Mouse (Mus musculus) bone marrow macrophage, adult 2 months (primary cell): ENCODE measurements around the gene Gm9008. TPM values are rescaled to one million over a fixed set of nuclear protein-coding genes. Genes with fewer than 3 reads are reported as not detected.
"Not testable (repeated sequence)": the region's sequence is repeated elsewhere in the genome, so short reads cannot be mapped to it uniquely, and the experiment has no call there.

ENCODE experiments used
- H3K27ac ChIP-seq: 2 replicates; pipeline ENCODE4 v1.5.1; 2012; ENCODE audit warnings: low read depth, low read length; ENCODE audit not compliant: insufficient read depth
- H3K4me1 ChIP-seq: 2 replicates; pipeline ENCODE4 v1.6.1; 2012; ENCODE audit warnings: low read length; ENCODE audit not compliant: control insufficient read depth, insufficient read depth
- H3K4me3 ChIP-seq: 2 replicates; pipeline ENCODE4 v1.5.1; 2012; ENCODE audit warnings: mild to moderate bottlenecking, low read length, moderate library complexity; ENCODE audit not compliant: insufficient read depth
- CTCF ChIP-seq: IDR thresholded peaks from 2 replicates; pipeline ENCODE4 v1.5.1; 2012; ENCODE audit warnings: low read depth, mild to moderate bottlenecking, low read length, moderate library complexity
- POLR2A ChIP-seq: IDR thresholded peaks from 2 replicates; pipeline ENCODE4 v1.6.1; 2012; ENCODE audit warnings: mild to moderate bottlenecking, low read depth, low read length, borderline replicate concordance
- polyA plus RNA-seq: library from polyadenylated mRNA; stranded (reverse); fragments of >200 nt; gene quantifications from 2 replicates; pipeline ENCODE4 v1.2.4, GENCODE M21; 2012; ENCODE audit not compliant: missing spikeins, insufficient read depth, insufficient read length

Gm9008 gene
- 0.86 and 1.2 TPM in 2 replicates for polyA plus RNA-seq

GRCm38 (mm10) chr6:76497054-76497835, at the start of gene Gm9008:
TSS of gene Gm9008 (minus strand) at chr6:76497784.
- H3K4me3 ChIP-seq, H3K27ac ChIP-seq, H3K4me1 ChIP-seq: not testable (repeated sequence)

GRCm38 (mm10) chr6:76521975-76522641, 24.5 kb upstream of the Gm9008 start:
- Histone ChIP-seq H3K4me3 (no peak overlapping the region), H3K4me1 (no peaks in the 10 kb centered on the region), H3K27ac (no peak overlapping the region)
- no peak for TF ChIP-seq POLR2A
- TF ChIP-seq CTCF, result no peak

GRCm38 (mm10) chr6:76510200-76510599, 12.6 kb upstream of the Gm9008 start:
- H3K27ac ChIP-seq, result no peak overlapping the region
- no peaks in the 10 kb centered on the region for H3K4me1 ChIP-seq
- no peak for TF ChIP-seq CTCF
- TF ChIP-seq POLR2A, result no peak
- no peak overlapping the region for H3K4me3 ChIP-seq

- not testable (repeated sequence) for H3K27ac ChIP-seq, H3K4me1 ChIP-seq, H3K4me3 ChIP-seq
Measured at GRCm38 (mm10) chr6:76496335-76496734, 1.2 kb downstream of the Gm9008 start.

- Histone ChIP-seq H3K4me1 (no peaks in the 10 kb centered on the region), H3K27ac (no peak overlapping the region), H3K4me3 (no peak overlapping the region)
- TF ChIP-seq CTCF (no peak), POLR2A (no peak)
Measured at GRCm38 (mm10) chr6:76468194-76468593, 29.4 kb downstream of the Gm9008 start.
